Mouse (Mus musculus) neural tube, embryonic 14.5 days (tissue): ENCODE results near the gene March9. TPM values are rescaled to one million over a fixed set of nuclear protein-coding genes. Genes with fewer than 3 reads are reported as not detected.

Source experiments
- ATAC-seq: fragments of 200-750 bp; cut with Nextera tagmentation; 2 replicates; pipeline ENCODE4 v1.8.0; 2017; ENCODE audit warnings: low read depth, mild to moderate bottlenecking, moderate TSS enrichment, moderate library complexity
- H3K27ac ChIP-seq: fragments of 300-500 bp; sonication (generic); 2 replicates; pipeline ENCODE4 v1.5.1; 2014; ENCODE audit warnings: low read depth, mild to moderate bottlenecking, control low read depth, low read length, moderate library complexity, mixed read lengths
- H3K27me3 ChIP-seq: fragments of 300-500 bp; sonication (generic); 2 replicates; pipeline ENCODE4 v1.6.1; 2014; ENCODE audit warnings: low read length; ENCODE audit not compliant: control insufficient read depth, insufficient read depth
- H3K36me3 ChIP-seq: fragments of 300-500 bp; sonication (generic); 2 replicates; pipeline ENCODE4 v1.6.1; 2014; ENCODE audit warnings: low read length, mixed read lengths; ENCODE audit not compliant: control insufficient read depth, insufficient read depth
- H3K4me1 ChIP-seq: fragments of 300-500 bp; sonication (generic); 2 replicates; pipeline ENCODE4 v1.6.1; 2014; ENCODE audit warnings: low read length; ENCODE audit not compliant: control insufficient read depth, insufficient read depth
- H3K4me2 ChIP-seq: fragments of 300-500 bp; sonication (generic); 2 replicates; pipeline ENCODE4 v1.6.1; 2014; ENCODE audit warnings: mild to moderate bottlenecking, low read depth, low read length, control low read depth
- H3K4me3 ChIP-seq: fragments of 300-500 bp; sonication (generic); 2 replicates; pipeline ENCODE4 v1.5.1; 2014; ENCODE audit warnings: low read depth, low read length, control low read depth, mixed read lengths
- H3K9ac ChIP-seq: fragments of 300-500 bp; sonication (generic); replicated peaks from 2 replicates; pipeline ENCODE4 v1.6.1; 2014; ENCODE audit warnings: low read depth, mild to moderate bottlenecking, control low read depth, low read length, mixed read lengths
- H3K9me3 ChIP-seq: fragments of 300-500 bp; sonication (generic); 2 replicates; pipeline ENCODE4 v1.6.1; 2016; ENCODE audit warnings: low read length; ENCODE audit not compliant: control insufficient read depth
- WGBS: fragments of 180-500 bp; shearing (Covaris S2); extraction: QIAGEN DNeasy Blood & Tissue Kit; methylation state at CpG from one replicate; pipeline ENCODE4 v1.1.7; 2014; 5-methylcytosine and 5-hydroxymethylcytosine counted together
- polyA plus RNA-seq: library from polyadenylated mRNA; unstranded; fragments of >200 nt; fragmentation: Nextera tagmentation; extraction: Ambion mirVana; gene quantifications from 2 replicates; pipeline ENCODE4 v1.2.1, GENCODE M21; 2014

March9 gene
- polyA plus RNA-seq, 1 experiment from 2014 or later: 13.2 TPM

DNA sequence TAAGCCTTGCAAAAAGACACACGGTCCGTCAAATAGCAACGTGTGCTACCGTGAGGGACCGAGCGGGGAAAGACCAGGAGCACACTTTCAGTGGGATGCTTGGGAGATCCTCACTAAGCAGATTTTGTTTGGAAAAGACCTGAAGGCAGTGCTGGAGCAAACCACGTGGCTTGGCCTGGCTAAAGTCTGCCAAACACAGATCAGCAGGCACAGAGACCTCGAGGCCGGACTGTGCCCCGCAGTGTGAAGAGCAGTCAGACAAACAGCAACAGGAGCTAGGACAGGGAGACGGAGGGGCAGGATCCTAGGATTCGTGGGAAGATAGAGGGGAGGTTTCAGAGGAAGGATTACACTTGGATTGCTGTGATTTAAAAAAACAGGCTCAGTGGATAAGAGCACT is 23.7 kb downstream of the March9 start:
- Histone ChIP-seq H3K9me3 (no peaks in the 10 kb centered on the region), H3K36me3 (no peaks in the 10 kb centered on the region), H3K4me2 (no peak overlapping the region), H3K4me3 (no peak overlapping the region), H3K27me3 (peaks cover 4% of the 10 kb centered on the region; the same call in 1 of the 2 replicates), H3K27ac (no peak overlapping the region), H3K9ac (no peak overlapping the region), H3K4me1 (peaks cover 3% of the 10 kb centered on the region; the same call in 1 of the 2 replicates)
- ATAC-seq: no peak
- WGBS: 86% methylated on average over 12 of the region's 12 CpGs

DNA sequence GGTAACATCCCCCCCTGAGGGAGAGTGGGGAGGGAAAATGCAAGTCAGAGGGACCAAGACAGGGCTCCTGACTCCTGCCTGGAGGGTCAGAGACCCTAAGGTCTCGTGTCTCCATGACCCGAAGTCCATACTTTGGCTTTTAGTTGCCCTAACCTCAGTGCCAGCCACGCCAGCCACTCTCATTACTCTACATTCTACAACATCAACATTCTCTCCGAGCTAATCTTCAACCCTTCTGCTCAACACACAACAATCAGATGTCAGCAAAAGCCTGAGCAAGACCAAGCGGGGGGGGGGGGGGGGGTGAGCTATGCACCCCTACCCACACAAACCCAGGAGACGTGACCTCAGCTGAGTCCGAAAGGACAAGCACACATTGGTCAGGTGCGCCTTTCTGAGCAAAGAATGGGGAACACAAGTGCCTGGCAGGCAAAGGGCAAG is 26.7 kb downstream of the March9 start:
- Histone ChIP-seq H3K4me1 (peaks cover 8% of the 10 kb centered on the region; the same call in 1 of the 2 replicates), H3K9me3 (no peaks in the 10 kb centered on the region), H3K27me3 (no peaks in the 10 kb centered on the region), H3K9ac (no peak overlapping the region), H3K36me3 (peaks cover 1% of the 10 kb centered on the region; the same call in 1 of the 2 replicates), H3K27ac (no peak overlapping the region), H3K4me3 (no peak overlapping the region), H3K4me2 (no peak overlapping the region)
- ATAC-seq: no peak
- WGBS: 85% methylated on average over 7 of the region's 8 CpGs

DNA sequence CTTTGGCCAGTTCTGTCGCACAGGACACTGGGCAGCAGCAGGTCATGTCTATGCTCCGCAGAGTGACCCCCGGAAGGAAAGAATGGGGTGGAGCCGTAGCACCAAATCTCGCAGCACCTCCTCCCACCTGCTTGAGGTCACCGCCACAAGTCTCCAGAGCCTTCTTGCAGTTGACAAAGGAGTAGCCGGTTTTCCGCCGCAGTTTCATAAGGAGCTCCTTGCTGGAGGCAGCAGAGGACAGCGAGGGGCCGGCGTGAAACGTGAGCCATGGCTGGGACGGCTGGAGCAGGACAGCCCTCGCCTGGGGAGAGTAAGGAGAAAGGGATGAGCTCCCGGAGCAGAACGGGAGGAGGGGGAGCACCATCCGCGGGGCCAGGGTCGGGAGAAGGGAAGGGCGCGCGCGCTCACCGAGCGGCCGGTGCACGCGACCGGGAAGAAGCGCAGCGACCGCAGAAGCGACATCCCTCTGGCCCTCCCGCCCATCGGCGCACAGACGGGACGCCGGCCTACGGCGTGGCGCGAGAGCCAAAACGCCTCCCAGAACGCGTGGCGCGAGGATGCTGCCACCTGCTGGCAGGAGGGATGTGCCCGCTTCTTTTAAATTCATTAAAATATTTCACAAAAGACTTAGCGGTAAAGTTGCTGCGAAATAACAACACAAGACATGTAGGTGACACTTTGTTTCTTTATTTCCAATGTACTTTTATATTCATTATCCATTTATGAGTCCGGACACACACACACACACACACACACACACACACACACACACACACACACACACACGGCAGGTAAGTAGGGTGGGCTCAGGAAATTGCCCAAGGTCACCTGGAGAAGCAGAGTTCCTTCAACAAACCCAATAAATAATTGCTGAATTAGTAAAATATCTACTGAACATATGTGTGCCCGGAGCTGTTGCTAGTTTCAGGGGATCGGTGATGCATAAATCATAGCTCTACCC is 29.4 kb downstream of the March9 start, which contains the start of gene Tsfm:
TSS of gene Tsfm (minus strand) at position 505 of the 961 bp plus-strand sequence.
- peak within 1 kb of the TSS; percentile 67; the same call in 1 of the 2 replicates for H3K27ac ChIP-seq
- H3K9me3 ChIP-seq: no peaks in the 10 kb centered on the region
- peaks cover 20% of the 10 kb centered on the region for H3K36me3 ChIP-seq
- no peaks in the 10 kb centered on the region for H3K27me3 ChIP-seq
- peak within 1 kb of the TSS; percentile 82 for H3K9ac ChIP-seq
- WGBS: 5% methylated on average over 49 of the region's 56 CpGs
- H3K4me2 ChIP-seq: peak within 1 kb of the TSS; percentile 79
- peak; percentile 91 for ATAC-seq
- H3K4me3 ChIP-seq: peak within 1 kb of the TSS; percentile 86
- H3K4me1 ChIP-seq: peaks cover 8% of the 10 kb centered on the region; the same call in 1 of the 2 replicates

DNA sequence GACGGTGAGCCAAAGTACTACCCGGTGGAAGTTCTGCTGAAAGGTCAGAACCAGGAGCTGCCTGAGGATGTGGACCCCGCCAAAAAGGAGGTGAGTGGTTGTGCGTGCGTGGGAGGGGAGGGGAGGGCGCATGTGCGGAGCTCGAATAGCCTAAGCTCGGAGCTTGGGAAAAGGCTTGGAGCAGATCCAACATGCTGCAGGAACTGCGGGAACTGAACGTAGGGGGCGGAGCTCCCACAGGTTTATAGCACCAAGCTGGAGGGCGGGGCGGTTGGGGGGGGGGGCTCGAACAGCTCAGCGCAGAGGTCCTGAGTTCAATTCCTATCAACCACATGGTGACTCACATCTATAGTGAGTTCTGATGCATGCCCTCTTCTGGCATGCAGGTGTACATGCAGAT is 41.6 kb downstream of the March9 start:
- H3K9ac ChIP-seq: no peak overlapping the region
- H3K36me3 ChIP-seq: peaks cover 16% of the 10 kb centered on the region; the same call in 1 of the 2 replicates
- H3K4me3 ChIP-seq: no peak overlapping the region
- no peaks in the 10 kb centered on the region for H3K4me1 ChIP-seq
- no peaks in the 10 kb centered on the region for H3K9me3 ChIP-seq
- ATAC-seq: no peak
- no peaks in the 10 kb centered on the region for H3K27me3 ChIP-seq
- no peak overlapping the region for H3K27ac ChIP-seq
- WGBS: 69% methylated on average over 16 of the region's 16 CpGs
- H3K4me2 ChIP-seq: no peak overlapping the region

DNA sequence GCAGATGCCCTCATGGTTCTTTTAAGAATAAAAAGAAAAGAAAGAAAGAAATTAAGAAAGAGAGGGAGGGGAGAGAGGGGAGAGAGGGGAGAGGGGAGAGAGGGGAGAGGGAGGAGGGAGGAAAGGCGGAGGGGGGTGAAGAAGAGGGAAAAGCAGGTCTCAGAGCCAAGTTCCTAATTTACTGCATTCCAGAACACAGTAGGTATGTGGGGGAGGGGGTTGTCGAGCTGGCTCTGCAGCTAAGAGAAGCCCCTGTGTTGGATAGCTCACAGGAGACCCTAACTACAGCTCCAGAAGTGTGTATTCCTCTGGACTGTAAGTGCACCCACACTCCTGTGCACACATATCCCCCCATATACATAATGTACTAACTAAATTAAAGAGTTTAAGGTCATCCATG is 42.9 kb downstream of the March9 start:
- Histone ChIP-seq H3K9me3 (no peaks in the 10 kb centered on the region), H3K36me3 (peaks cover 5% of the 10 kb centered on the region; the same call in 1 of the 2 replicates), H3K27ac (no peak overlapping the region), H3K4me3 (no peak overlapping the region), H3K4me2 (no peak overlapping the region), H3K27me3 (no peaks in the 10 kb centered on the region), H3K9ac (no peak overlapping the region), H3K4me1 (no peaks in the 10 kb centered on the region)
- WGBS: 16% methylated on average over 2 of the region's 2 CpGs
- no peak for ATAC-seq

DNA sequence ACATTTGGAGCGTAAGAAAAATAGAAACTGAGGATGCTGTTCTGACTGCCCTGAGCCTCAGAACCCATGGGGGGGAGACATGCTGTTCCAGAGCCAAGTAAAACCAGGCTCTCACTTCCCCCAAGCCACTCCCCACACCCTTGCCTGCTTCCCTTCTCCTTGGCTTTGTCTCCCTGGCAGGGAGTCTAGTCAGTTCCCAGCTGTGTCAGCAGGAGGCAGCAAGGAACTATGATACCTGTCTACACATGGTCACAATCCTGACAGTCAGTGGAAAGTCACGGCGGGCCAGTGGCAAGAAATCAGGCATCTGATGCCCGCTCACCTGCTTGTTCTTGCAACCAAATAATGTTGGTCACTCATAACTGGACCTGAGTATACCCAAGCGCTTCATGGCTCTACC is 43.5 kb downstream of the March9 start:
- no peak overlapping the region for H3K27ac ChIP-seq
- H3K4me1 ChIP-seq: no peaks in the 10 kb centered on the region
- H3K9me3 ChIP-seq: no peaks in the 10 kb centered on the region
- ATAC-seq: no peak
- WGBS: 66% methylated on average over 5 of the region's 5 CpGs
- H3K27me3 ChIP-seq: no peaks in the 10 kb centered on the region
- H3K36me3 ChIP-seq: no peaks in the 10 kb centered on the region
- H3K9ac ChIP-seq: no peak overlapping the region
- H3K4me3 ChIP-seq: no peak overlapping the region
- H3K4me2 ChIP-seq: no peak overlapping the region

Other genes with a start within 250 kb of the March9 start
- gene Atp23, start 158.8 kb downstream of the March9 start, polyA plus RNA-seq: 15.6 and 16.7 TPM in 2 replicates
- gene Ctdsp2, start 81.5 kb downstream of the March9 start, polyA plus RNA-seq: 15.1 and 27.9 TPM in 2 replicates
- gene Avil, start 59.5 kb downstream of the March9 start, polyA plus RNA-seq: 0.15 and 27.1 TPM in 2 replicates
- gene Tsfm, start 29.3 kb downstream of the March9 start, polyA plus RNA-seq: 60.1 and 64.6 TPM in 2 replicates
- 24.1 and 24.6 TPM in 2 replicates for gene Mettl1, start 18.8 kb downstream of the March9 start, polyA plus RNA-seq
- 0.15 and 0.21 TPM in 2 replicates for gene Eef1akmt3, start 18.7 kb downstream of the March9 start, polyA plus RNA-seq
- gene Cyp27b1, start 11.9 kb downstream of the March9 start, polyA plus RNA-seq: 0.14 TPM in 1 of 2 replicates, not detected in the other
- 657 and 756 TPM in 2 replicates for gene Cdk4, start 3.4 kb upstream of the March9 start, polyA plus RNA-seq
- gene Tspan31, start 10.1 kb upstream of the March9 start, polyA plus RNA-seq: 91.1 and 93.6 TPM in 2 replicates
- 4.7 and 10.6 TPM in 2 replicates for gene Agap2, start 15.1 kb upstream of the March9 start, polyA plus RNA-seq
- 65.7 and 92.8 TPM in 2 replicates for gene Os9, start 60.9 kb upstream of the March9 start, polyA plus RNA-seq
- gene B4galnt1, start 105.0 kb upstream of the March9 start, polyA plus RNA-seq: 79.3 and 93.4 TPM in 2 replicates
- gene Slc26a10, start 120.5 kb upstream of the March9 start, polyA plus RNA-seq: 0.80 and 1.3 TPM in 2 replicates
- 24.2 and 31.0 TPM in 2 replicates for gene Arhgef25, start 129.9 kb upstream of the March9 start, polyA plus RNA-seq
- 224 and 231 TPM in 2 replicates for gene Dtx3, start 135.5 kb upstream of the March9 start, polyA plus RNA-seq
- 15.5 and 18.1 TPM in 2 replicates for gene Pip4k2c, start 151.4 kb upstream of the March9 start, polyA plus RNA-seq
- 117 and 147 TPM in 2 replicates for gene Kif5a, start 203.2 kb upstream of the March9 start, polyA plus RNA-seq
- 298 and 305 TPM in 2 replicates for gene Dctn2, start 206.2 kb upstream of the March9 start, polyA plus RNA-seq
- gene Mbd6, start 228.8 kb upstream of the March9 start, polyA plus RNA-seq: 16.1 and 17.4 TPM in 2 replicates